Comparison of ENCODE assay signal across 29 mouse cellular contexts in the genomic region with DNA sequence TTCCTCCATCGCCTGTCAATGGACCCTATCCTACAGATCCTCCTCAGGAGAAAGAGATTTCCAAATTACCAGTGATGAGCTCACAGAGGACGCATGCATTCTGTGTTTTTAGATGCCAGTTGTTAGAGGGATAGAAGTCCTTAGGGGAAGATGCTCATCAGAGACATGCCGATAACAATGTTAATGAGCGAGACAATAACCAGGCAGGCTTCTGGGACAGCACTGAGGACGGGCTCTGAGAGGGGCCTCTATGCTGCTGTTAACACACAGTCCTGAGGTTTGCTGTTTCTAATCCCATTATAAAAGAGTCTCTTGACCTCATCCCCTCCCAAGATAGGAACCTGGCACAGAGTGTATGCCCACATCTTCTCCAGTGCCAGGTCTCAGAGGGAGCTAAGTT.
"Had no signal": no experiment of that assay in that cellular context is flagged by ENCODE, and none has a peak within 500 bp of the region (broad histone marks: within the 10 kb centered on the region; RNA-seq: fewer than 3 reads in every experiment).

No protein-coding gene starts in this region.

- H3K4me2 ChIP-seq: heart, embryonic 13.5 days; heart, embryonic 15.5 days; hindbrain, embryonic 12.5 days; hindbrain, embryonic 13.5 days; hindbrain, embryonic 14.5 days; hindbrain, embryonic 15.5 days; intestine, embryonic 15.5 days; kidney, embryonic 15.5 days had no signal

- H3K27me3 ChIP-seq: heart, embryonic 13.5 days; heart, embryonic 15.5 days; hindbrain, embryonic 12.5 days; hindbrain, embryonic 13.5 days; hindbrain, embryonic 15.5 days; intestine, embryonic 15.5 days; kidney, embryonic 15.5 days had no signal

- ATAC-seq: hindbrain, embryonic 16.5 days; hindbrain, postnatal 0 days; inflammation-experienced regulatory T-cells, adult 6 months; intestine, embryonic 15.5 days; intestine, embryonic 16.5 days; intestine, postnatal 0 days had no signal

- H3K36me3 ChIP-seq: heart, embryonic 15.5 days; hindbrain, embryonic 10.5 days; hindbrain, embryonic 12.5 days; hindbrain, embryonic 13.5 days; hindbrain, embryonic 15.5 days; intestine, embryonic 15.5 days; kidney, embryonic 15.5 days had no signal

- H3K9ac ChIP-seq: heart, embryonic 13.5 days; heart, embryonic 15.5 days; hindbrain, embryonic 12.5 days; hindbrain, embryonic 13.5 days; hindbrain, embryonic 14.5 days; hindbrain, embryonic 15.5 days; intestine, embryonic 15.5 days; kidney, embryonic 15.5 days had no signal

- DNase-seq: kidney, adult 11 months; kidney, adult 18-20 months; kidney, adult 2 months; kidney, adult 8-10 months; kidney, adult 9 months; kidney, postnatal 10 days; kidney, postnatal 14 days; kidney, postnatal 25 days; kidney, postnatal 36 days; kidney, postnatal 4 days; layer of hippocampus, adult 9-11 months; layer of hippocampus, postnatal 36 days had no signal

- H3K9me3 ChIP-seq: heart, embryonic 13.5 days; heart, embryonic 15.5 days; hindbrain, embryonic 10.5 days; hindbrain, embryonic 12.5 days; hindbrain, embryonic 13.5 days; hindbrain, embryonic 15.5 days; intestine, embryonic 15.5 days; kidney, embryonic 15.5 days had no signal

- H3K4me3 ChIP-seq: heart, embryonic 13.5 days; heart, embryonic 15.5 days; hindbrain, embryonic 10.5 days; hindbrain, embryonic 12.5 days; hindbrain, embryonic 13.5 days; hindbrain, embryonic 15.5 days; intestine, embryonic 15.5 days; kidney, embryonic 15.5 days; layer of hippocampus, adult 2 months; left cerebral cortex, adult 2 months had no signal

- H3K27ac ChIP-seq: heart, embryonic 13.5 days; heart, embryonic 15.5 days; hindbrain, embryonic 10.5 days; hindbrain, embryonic 12.5 days; hindbrain, embryonic 13.5 days; hindbrain, embryonic 14.5 days; hindbrain, embryonic 15.5 days; hindbrain, postnatal 0 days; intestine, embryonic 15.5 days; kidney, embryonic 15.5 days; kidney, postnatal 0 days; layer of hippocampus, adult 2 months; left cerebral cortex, adult 2 months had no signal

- H3K4me1 ChIP-seq: hindbrain, embryonic 10.5 days; hindbrain, embryonic 13.5 days; hindbrain, embryonic 15.5 days; intestine, embryonic 15.5 days; kidney, embryonic 15.5 days had no signal
